Mouse (Mus musculus): ENCODE results near the gene Atp13a2.

DNA sequence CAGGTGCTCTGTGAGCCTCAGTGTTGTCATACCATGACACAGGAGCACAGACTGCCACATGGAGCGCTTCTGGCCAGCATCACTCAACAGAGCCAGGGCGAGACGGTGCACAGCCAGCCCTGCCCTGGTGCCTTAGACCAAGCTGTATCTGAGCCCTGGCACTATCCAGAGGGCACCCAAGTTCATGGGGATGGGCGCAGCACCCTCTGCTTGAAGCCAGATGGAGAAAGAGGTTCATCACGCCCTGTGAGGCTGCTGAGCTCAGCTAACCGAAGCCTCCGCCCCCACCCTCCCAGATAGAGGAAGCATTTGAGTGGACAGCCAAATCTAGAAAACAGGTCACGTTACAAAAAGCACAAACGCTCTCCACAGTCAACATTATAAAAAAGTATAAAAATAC lies 29.6 kb downstream of the Atp13a2 start:
- TF ChIP-seq CTCF (IDR thresholded peaks at IDR 0.05; ENCODE audit: low read depth, low read length) = no peak
- no peak for TF ChIP-seq GATA2 (IDR thresholded peaks at IDR 0.05; ENCODE audit: borderline replicate concordance, low read depth, low read length)
- no peak for TF ChIP-seq GATA1 (IDR thresholded peaks at IDR 0.05; ENCODE audit: borderline replicate concordance, low read length)
- TF ChIP-seq TAL1 (conservative IDR thresholded peaks at IDR 0.05; ENCODE audit: low read depth, low read length) = no peak

All from G1E (cell line).